15 mouse cellular contexts compared by ENCODE assay signal in the genomic region with DNA sequence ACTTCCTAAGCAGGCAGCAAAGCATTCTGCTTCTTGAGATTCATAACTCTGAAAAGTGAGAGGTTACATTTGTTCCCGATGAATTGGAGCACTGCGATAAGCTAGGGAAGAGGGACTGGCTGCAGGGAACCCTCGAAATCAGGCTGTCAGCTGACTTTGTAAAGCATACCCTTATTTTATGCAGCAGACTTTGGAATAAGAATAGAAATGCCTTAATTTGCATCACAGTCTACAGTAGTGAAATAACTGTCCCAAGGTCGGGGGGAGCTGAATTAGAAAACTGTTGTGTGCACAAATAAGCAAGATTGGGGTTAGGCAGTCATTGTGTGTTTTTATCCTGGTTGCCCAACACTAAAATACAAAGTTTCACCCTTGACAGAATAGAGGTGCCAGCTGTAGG.
DNase-seq lines count a peak whose midpoint lies in the region; ATAC-seq and TF ChIP-seq lines count a peak whose summit lies in the region.
"Had no signal": no experiment of that assay in that cellular context is flagged by ENCODE, and none has a peak within 500 bp of the region (broad histone marks: within the 10 kb centered on the region; RNA-seq: fewer than 3 reads in every experiment).

No protein-coding gene starts in this region.

- no peak overlapping the region for H3K9ac ChIP-seq in embryonic facial prominence, embryonic 12.5 days
- H3K9ac ChIP-seq in forebrain, embryonic 16.5 days (replicated peaks; ENCODE audit: low read depth, low read length), result no peak overlapping the region
- H3K9ac ChIP-seq in midbrain, embryonic 14.5 days (replicated peaks; ENCODE audit: low read length), result no peak overlapping the region
- H3K9ac ChIP-seq in intestine, embryonic 16.5 days (ENCODE audit: low read depth, low read length), result no peak overlapping the region
- H3K9ac ChIP-seq: heart, embryonic 13.5 days; lung, embryonic 15.5 days had no signal

- H3K79me3 ChIP-seq in C2C12 (ENCODE audit: low read depth), result no peaks in the 10 kb centered on the region

- 0 out of 2 replicates have a peak overlapping the region, but pooled peaks have one; percentile 30 for H3K27ac ChIP-seq in embryonic facial prominence, embryonic 12.5 days
- no peak overlapping the region for H3K27ac ChIP-seq in embryonic facial prominence, embryonic 10.5 days (replicated peaks)
- H3K27ac ChIP-seq in forebrain, embryonic 16.5 days (ENCODE audit: low read length), result peak overlapping the region; percentile 28
- H3K27ac ChIP-seq in midbrain, embryonic 14.5 days (replicated peaks; ENCODE audit: low read depth, low read length), result peak overlapping the region; percentile 32; the same call in 1 of the 2 replicates
- H3K27ac ChIP-seq in cerebellum, adult 2 months (ENCODE audit: insufficient read depth, low read length), result no peak overlapping the region
- no peak overlapping the region for H3K27ac ChIP-seq in intestine, embryonic 16.5 days (ENCODE audit: low read length)
- H3K27ac ChIP-seq: heart, embryonic 13.5 days; lung, embryonic 15.5 days had no signal

- H3K4me3 ChIP-seq in embryonic facial prominence, embryonic 12.5 days, result no peak overlapping the region
- H3K4me3 ChIP-seq in embryonic facial prominence, embryonic 10.5 days, result no peak overlapping the region
- no peak overlapping the region for H3K4me3 ChIP-seq in C2C12 (ENCODE audit: insufficient read depth, poor library complexity, severe bottlenecking)
- H3K4me3 ChIP-seq in forebrain, embryonic 16.5 days (replicated peaks; ENCODE audit: low read length), result no peak overlapping the region
- no peak overlapping the region for H3K4me3 ChIP-seq in midbrain, embryonic 14.5 days (replicated peaks; ENCODE audit: low read depth, low read length)
- H3K4me3 ChIP-seq in cerebellum, adult 2 months (replicated peaks; ENCODE audit: insufficient read depth, low read depth, low read length), result no peak overlapping the region
- H3K4me3 ChIP-seq in intestine, embryonic 16.5 days (ENCODE audit: low read length), result no peak overlapping the region
- H3K4me3 ChIP-seq: heart, embryonic 13.5 days; lung, embryonic 15.5 days; megakaryocyte, embryonic 14.5 days had no signal

- no peaks in the 10 kb centered on the region for H3K9me3 ChIP-seq in embryonic facial prominence, embryonic 12.5 days
- H3K9me3 ChIP-seq in embryonic facial prominence, embryonic 10.5 days, result no peaks in the 10 kb centered on the region
- no peaks in the 10 kb centered on the region for H3K9me3 ChIP-seq in forebrain, embryonic 16.5 days (ENCODE audit: control insufficient read depth, low read length)
- no peaks in the 10 kb centered on the region for H3K9me3 ChIP-seq in midbrain, embryonic 14.5 days (ENCODE audit: control insufficient read depth, low read length)
- no peaks in the 10 kb centered on the region for H3K9me3 ChIP-seq in intestine, embryonic 16.5 days (ENCODE audit: control insufficient read depth, low read length)
- H3K9me3 ChIP-seq: heart, embryonic 13.5 days; lung, embryonic 15.5 days; megakaryocyte, embryonic 14.5 days had no signal

- no peaks in the 10 kb centered on the region for H3K27me3 ChIP-seq in embryonic facial prominence, embryonic 12.5 days
- H3K27me3 ChIP-seq in embryonic facial prominence, embryonic 10.5 days (replicated peaks; ENCODE audit: low read depth, poor library complexity, severe bottlenecking), result no peaks in the 10 kb centered on the region
- H3K27me3 ChIP-seq in C2C12 (ENCODE audit: control insufficient read depth, insufficient read depth, insufficient read length), result no peaks in the 10 kb centered on the region
- no peaks in the 10 kb centered on the region for H3K27me3 ChIP-seq in forebrain, embryonic 16.5 days (replicated peaks; ENCODE audit: control insufficient read depth, insufficient read depth, low read length)
- H3K27me3 ChIP-seq in midbrain, embryonic 14.5 days (ENCODE audit: control insufficient read depth, insufficient read depth, low read length), result no peaks in the 10 kb centered on the region
- no peaks in the 10 kb centered on the region for H3K27me3 ChIP-seq in cerebellum, adult 2 months (ENCODE audit: control insufficient read depth, insufficient read depth, low read length)
- H3K27me3 ChIP-seq in intestine, embryonic 16.5 days (replicated peaks; ENCODE audit: control insufficient read depth, insufficient read depth, low read length), result no peaks in the 10 kb centered on the region
- H3K27me3 ChIP-seq: heart, embryonic 13.5 days; lung, embryonic 15.5 days; megakaryocyte, embryonic 14.5 days had no signal

- WGBS in embryonic facial prominence, embryonic 12.5 days, result 74% methylated on average over 4 of the region's 4 CpGs
- 88% methylated on average over 4 of the region's 4 CpGs for WGBS in embryonic facial prominence, embryonic 10.5 days
- 23% methylated on average over 4 of the region's 4 CpGs for WGBS in forebrain, embryonic 16.5 days
- WGBS in midbrain, embryonic 14.5 days, result 12% methylated on average over 4 of the region's 4 CpGs
- WGBS in cerebellum, adult 2 months, result 64% methylated on average over 4 of the region's 4 CpGs
- 52% methylated on average over 4 of the region's 4 CpGs for WGBS in intestine, embryonic 16.5 days

- peak overlapping the region; percentile 30 for H3ac ChIP-seq in C2C12 (ENCODE audit: control insufficient read depth, insufficient read length, low read depth)

- peaks cover 6% of the 10 kb centered on the region for H3K79me2 ChIP-seq in C2C12 (ENCODE audit: control insufficient read depth, insufficient read depth)

- no peak for DNase-seq in embryonic facial prominence, embryonic 10.5 days (ENCODE audit: low spot score)
- peak; percentile 40 for DNase-seq in midbrain, embryonic 14.5 days
- no peak for DNase-seq in cerebellum, adult 2 months
- DNase-seq in adrenal gland, postnatal 10 days, result no peak
- DNase-seq: cerebellum, adult 18-20 months; gastrocnemius, postnatal 36 days; kidney, postnatal 10 days; layer of hippocampus, postnatal 36 days had no signal

- ATAC-seq in embryonic facial prominence, embryonic 12.5 days (ENCODE audit: insufficient number of reproducible peaks, insufficient read depth, low FRiP score, low TSS enrichment), result no peak
- ATAC-seq in forebrain, embryonic 16.5 days, result peak; percentile 78
- peak; percentile 49; the same call in 1 of the 2 replicates for ATAC-seq in midbrain, embryonic 14.5 days (ENCODE audit: low FRiP score, low TSS enrichment)
- no peak for ATAC-seq in intestine, embryonic 16.5 days

- no peak for TF ChIP-seq POLR2A in cerebellum, adult 2 months (IDR thresholded peaks at IDR 0.05; ENCODE audit: borderline replicate concordance, insufficient read depth, low read length)

- H3K4me2 ChIP-seq in embryonic facial prominence, embryonic 12.5 days (replicated peaks), result 0 out of 2 replicates have a peak overlapping the region, but pooled peaks have one; percentile 18
- peak overlapping the region; percentile 23 for H3K4me2 ChIP-seq in forebrain, embryonic 16.5 days (ENCODE audit: low read length)
- peak overlapping the region; percentile 26 for H3K4me2 ChIP-seq in midbrain, embryonic 14.5 days (ENCODE audit: low read length)
- H3K4me2 ChIP-seq in intestine, embryonic 16.5 days (ENCODE audit: low read depth, low read length), result no peak overlapping the region
- H3K4me2 ChIP-seq: heart, embryonic 13.5 days; lung, embryonic 15.5 days had no signal

- no peak for TF ChIP-seq CTCF in C2C12 (IDR thresholded peaks at IDR 0.05; ENCODE audit: control insufficient read depth, insufficient read depth, insufficient read length)
- TF ChIP-seq CTCF in cerebellum, adult 2 months (IDR thresholded peaks at IDR 0.05; ENCODE audit: borderline replicate concordance, insufficient read depth, low read depth, low read length), result no peak

- H3K36me3 ChIP-seq in embryonic facial prominence, embryonic 12.5 days, result no peaks in the 10 kb centered on the region
- H3K36me3 ChIP-seq in embryonic facial prominence, embryonic 10.5 days (replicated peaks), result no peaks in the 10 kb centered on the region
- no peaks in the 10 kb centered on the region for H3K36me3 ChIP-seq in C2C12 (ENCODE audit: control insufficient read depth, insufficient read depth)
- no peaks in the 10 kb centered on the region for H3K36me3 ChIP-seq in forebrain, embryonic 16.5 days (ENCODE audit: control insufficient read depth, insufficient read depth)
- no peaks in the 10 kb centered on the region for H3K36me3 ChIP-seq in midbrain, embryonic 14.5 days (ENCODE audit: control insufficient read depth, insufficient read depth, low read length)
- H3K36me3 ChIP-seq in intestine, embryonic 16.5 days (ENCODE audit: control insufficient read depth, insufficient read depth, low read length), result no peaks in the 10 kb centered on the region
- H3K36me3 ChIP-seq: heart, embryonic 13.5 days; lung, embryonic 15.5 days had no signal

- H3K4me1 ChIP-seq in embryonic facial prominence, embryonic 12.5 days, result peaks cover 20% of the 10 kb centered on the region
- peaks cover 3% of the 10 kb centered on the region; the same call in 1 of the 2 replicates for H3K4me1 ChIP-seq in embryonic facial prominence, embryonic 10.5 days
- peaks cover 14% of the 10 kb centered on the region for H3K4me1 ChIP-seq in forebrain, embryonic 16.5 days (replicated peaks; ENCODE audit: control insufficient read depth, insufficient read depth, low read length)
- H3K4me1 ChIP-seq in midbrain, embryonic 14.5 days (ENCODE audit: control insufficient read depth, insufficient read depth, low read length), result peaks cover 21% of the 10 kb centered on the region
- H3K4me1 ChIP-seq in cerebellum, adult 2 months (ENCODE audit: control insufficient read depth, insufficient read depth, low read length), result no peaks in the 10 kb centered on the region
- 0 out of 2 replicates have a peak, but pooled peaks cover 6% of the 10 kb centered on the region for H3K4me1 ChIP-seq in intestine, embryonic 16.5 days (ENCODE audit: control insufficient read depth, insufficient read depth, low read length)
- H3K4me1 ChIP-seq: heart, embryonic 13.5 days; lung, embryonic 15.5 days had no signal

TF ChIP-seq in C2C12, 6 proteins besides CTCF, POLR2A, EP300 and RAD21:
- TF ChIP-seq MAX (IDR thresholded peaks at IDR 0.05) (no peak), FOSL1 (IDR thresholded peaks at IDR 0.05; ENCODE audit: insufficient read depth, low read length, poor library complexity, severe bottlenecking) (no peak), CEBPB (IDR thresholded peaks at IDR 0.05; ENCODE audit: low read depth) (no peak), MYOD1 (IDR thresholded peaks at IDR 0.05; ENCODE audit: control insufficient read depth, insufficient read length, low read depth) (no peak), USF1 (IDR thresholded peaks at IDR 0.05; ENCODE audit: low read depth) (no peak), MYOG (IDR thresholded peaks at IDR 0.05; ENCODE audit: control insufficient read depth, extremely low read depth, insufficient read length) (no peak)

Comparison
In these comparisons a context has a peak if more than half of its experiments do, and no peak if none do; other contexts are left out.
1. H3K27ac ChIP-seq: peak in embryonic facial prominence, embryonic 12.5 days (single experiment), forebrain, embryonic 16.5 days (single experiment) and midbrain, embryonic 14.5 days (single experiment); none in embryonic facial prominence, embryonic 10.5 days (single experiment), cerebellum, adult 2 months (single experiment) and intestine, embryonic 16.5 days (single experiment).
2. ATAC-seq: peak in forebrain, embryonic 16.5 days (single experiment) and midbrain, embryonic 14.5 days (single experiment); none in embryonic facial prominence, embryonic 12.5 days (single experiment) and intestine, embryonic 16.5 days (single experiment).